Mouse (Mus musculus) bone marrow, adult 2 months (tissue): ENCODE results near the gene Antxr2.

Experiments used
- CTCF ChIP-seq: fragments of 200-500 bp; IDR thresholded peaks from 2 replicates; pipeline ENCODE4 v1.5.1; 2011; ENCODE audit warnings: low read length, control low read depth; ENCODE audit not compliant: control insufficient read depth, insufficient read depth
- POLR2A ChIP-seq: fragments of 200-500 bp; IDR thresholded peaks from 2 replicates; pipeline ENCODE4 v1.6.1; 2011; ENCODE audit warnings: low read depth, mild to moderate bottlenecking, control low read depth, low read length, borderline replicate concordance; ENCODE audit not compliant: control insufficient read depth

DNA sequence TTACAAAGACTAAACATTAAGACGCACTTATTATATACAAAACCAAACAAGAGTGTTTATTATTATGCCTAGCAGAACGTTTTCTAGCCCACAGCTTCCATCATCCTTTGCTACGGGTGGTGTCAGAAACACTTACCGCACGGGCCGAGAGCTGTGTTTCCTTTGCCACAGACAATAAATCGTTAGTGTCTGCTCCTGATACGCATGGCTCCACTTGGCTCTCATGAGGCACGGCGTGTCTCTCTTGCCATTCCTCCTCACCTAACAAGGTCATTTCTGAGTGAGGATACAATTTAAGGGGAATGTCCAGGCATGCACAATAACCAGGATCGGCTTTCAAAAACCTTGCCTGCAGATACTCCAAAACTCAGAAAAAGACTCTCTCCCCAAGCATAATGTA is 113.2 kb downstream of the Antxr2 start:
- no peak for TF ChIP-seq CTCF
- no peak for TF ChIP-seq POLR2A
